Mouse (Mus musculus) kidney, adult 2 months (tissue): ENCODE data around the gene Nr6a1. TPM values are rescaled to one million over a fixed set of nuclear protein-coding genes. Genes with fewer than 3 reads are reported as not detected.
A peak's percentile ranks its signal among the peaks of the same experiment; 100 is the strongest.

Source experiments
- DNase-seq: peaks from one replicate; pipeline ENCODE4 v3.0.0; 2021
- H3K27ac ChIP-seq: fragments of 200-500 bp; 2 replicates; pipeline ENCODE4 v1.5.1; 2012; ENCODE audit warnings: low read depth, low read length, control low read depth, inconsistent platforms; ENCODE audit not compliant: insufficient read depth
- H3K27me3 ChIP-seq: fragments of 200-500 bp; replicated peaks from 2 replicates; pipeline ENCODE4 v1.6.1; 2012; ENCODE audit warnings: mild to moderate bottlenecking, moderate library complexity, low read length, inconsistent platforms; ENCODE audit not compliant: control insufficient read depth, insufficient read depth
- H3K36me3 ChIP-seq: fragments of 200-500 bp; 2 replicates; pipeline ENCODE4 v1.6.1; 2012; ENCODE audit warnings: mild to moderate bottlenecking, moderate library complexity, low read length, inconsistent platforms; ENCODE audit not compliant: control insufficient read depth, insufficient read depth
- H3K4me1 ChIP-seq: fragments of 200-500 bp; 2 replicates; pipeline ENCODE4 v1.6.1; 2011; ENCODE audit warnings: low read length; ENCODE audit not compliant: control insufficient read depth, insufficient read depth
- H3K4me3 ChIP-seq: fragments of 200-500 bp; 2 replicates; pipeline ENCODE4 v1.5.1; 2011; ENCODE audit warnings: mild to moderate bottlenecking, low read depth, low read length, control low read depth; ENCODE audit not compliant: insufficient read depth
- CTCF ChIP-seq: fragments of 200-500 bp; conservative IDR thresholded peaks from 2 replicates; pipeline ENCODE4 v1.5.1; 2011; ENCODE audit warnings: low read depth, mild to moderate bottlenecking, control low read depth, low read length, moderate library complexity, mixed read lengths; ENCODE audit not compliant: insufficient read depth, insufficient read length
- POLR2A ChIP-seq: fragments of 200-500 bp; IDR thresholded peaks from one replicate; pipeline ENCODE4 v1.6.1; 2011; ENCODE audit warnings: low read depth, low read length, control low read depth
- WGBS: fragments of 180-500 bp; shearing (Covaris S2); methylation state at CpG from one replicate; pipeline ENCODE4 v1.1.7; 2018; 5-methylcytosine and 5-hydroxymethylcytosine counted together
- polyA plus RNA-seq: library from polyadenylated mRNA; depleted of rRNA; stranded (reverse); fragments of >200 nt; gene quantifications from 2 replicates; pipeline ENCODE4 v1.2.3, GENCODE M21; 2012

Gene Nr6a1
- polyA plus RNA-seq, 1 experiment: 2.6 TPM

- DNase-seq: no peak
- H3K4me1 ChIP-seq: no peaks in the 10 kb centered on the region
- H3K27ac ChIP-seq: no peak overlapping the region
- 70% methylated on average over 27 of the region's 27 CpGs for WGBS
- no peaks in the 10 kb centered on the region for H3K27me3 ChIP-seq
- no peak for TF ChIP-seq CTCF
- no peak for TF ChIP-seq POLR2A
- H3K36me3 ChIP-seq: no peaks in the 10 kb centered on the region
- no peak overlapping the region for H3K4me3 ChIP-seq
Measured at GRCm38 (mm10) chr2:38697128-38698120, 230.1 kb downstream of the Nr6a1 start.

- TF ChIP-seq POLR2A (no peak), CTCF (no peak)
- WGBS: 74% methylated on average over 9 of the region's 9 CpGs
- Histone ChIP-seq H3K4me3 (no peak overlapping the region), H3K4me1 (no peaks in the 10 kb centered on the region), H3K27ac (no peak overlapping the region), H3K36me3 (no peaks in the 10 kb centered on the region), H3K27me3 (no peaks in the 10 kb centered on the region)
- no peak for DNase-seq
Measured at GRCm38 (mm10) chr2:38695770-38696169, 231.7 kb downstream of the Nr6a1 start.

- 17% methylated on average over 8 of the region's 8 CpGs for WGBS
Measured at GRCm38 (mm10) chr2:38691542-38691941, 235.9 kb downstream of the Nr6a1 start.

GRCm38 (mm10) chr2:38689881-38690280 is 237.6 kb downstream of the Nr6a1 start:
- H3K4me1 ChIP-seq: no peaks in the 10 kb centered on the region
- no peak for DNase-seq
- H3K27me3 ChIP-seq: no peaks in the 10 kb centered on the region
- no peaks in the 10 kb centered on the region for H3K36me3 ChIP-seq
- no peak overlapping the region for H3K4me3 ChIP-seq
- H3K27ac ChIP-seq: no peak overlapping the region
- WGBS: 96% methylated on average over 1 of the region's 1 CpGs
- no peak for TF ChIP-seq POLR2A
- no peak for TF ChIP-seq CTCF

More at GRCm38 (mm10) chr2:38691542-38691941, 235.9 kb downstream of the Nr6a1 start:
- peak; percentile 52 for DNase-seq
- no peaks in the 10 kb centered on the region for H3K36me3 ChIP-seq
- H3K27ac ChIP-seq: no peak overlapping the region
- TF ChIP-seq POLR2A: no peak
- peak; percentile 75 for TF ChIP-seq CTCF
- no peaks in the 10 kb centered on the region for H3K4me1 ChIP-seq
- H3K27me3 ChIP-seq: no peaks in the 10 kb centered on the region
- no peak overlapping the region for H3K4me3 ChIP-seq

GRCm38 (mm10) chr2:38688791-38689520 is 238.5 kb downstream of the Nr6a1 start:
- DNase-seq: no peak
- Histone ChIP-seq H3K27ac (no peak overlapping the region), H3K36me3 (no peaks in the 10 kb centered on the region), H3K4me3 (no peak overlapping the region), H3K27me3 (no peaks in the 10 kb centered on the region), H3K4me1 (no peaks in the 10 kb centered on the region)
- TF ChIP-seq POLR2A: no peak
- peak; percentile 41 for TF ChIP-seq CTCF
- 8% methylated on average over 29 of the region's 29 CpGs for WGBS

- TF ChIP-seq CTCF (no peak), POLR2A (no peak)
- Histone ChIP-seq H3K4me1 (no peaks in the 10 kb centered on the region), H3K4me3 (no peak overlapping the region), H3K27me3 (no peaks in the 10 kb centered on the region), H3K27ac (no peak overlapping the region), H3K36me3 (no peaks in the 10 kb centered on the region)
- WGBS: 80% methylated on average over 3 of the region's 3 CpGs
- no peak for DNase-seq
Measured at GRCm38 (mm10) chr2:38685746-38686145, 241.7 kb downstream of the Nr6a1 start.

GRCm38 (mm10) chr2:38683083-38683482 is 244.4 kb downstream of the Nr6a1 start:
- WGBS: 86% methylated on average over 5 of the region's 5 CpGs
- no peak for DNase-seq
- H3K4me3 ChIP-seq: no peak overlapping the region
- H3K36me3 ChIP-seq: no peaks in the 10 kb centered on the region
- TF ChIP-seq CTCF (no peak), POLR2A (no peak)
- H3K27me3 ChIP-seq: no peaks in the 10 kb centered on the region
- no peak overlapping the region for H3K27ac ChIP-seq
- H3K4me1 ChIP-seq: no peaks in the 10 kb centered on the region
